Mouse (Mus musculus) gastrocnemius, postnatal 14 days (tissue): Measurements from ENCODE around the gene Srsf6. TPM values are rescaled to one million over a fixed set of nuclear protein-coding genes. Genes with fewer than 3 reads are reported as not detected.
"Not testable (repeated sequence)": the region's sequence is repeated elsewhere in the genome, so short reads cannot be mapped to it uniquely, and the experiment has no call there.

ENCODE experiments used
- DNase-seq: peaks from one replicate; pipeline ENCODE4 v3.0.0; 2021; ENCODE audit warnings: mixed read lengths
- intact Hi-C: fragments of 180-260 bp; cut with DNase I; formaldehyde crosslinking; loops from one replicate; pipeline ENCODE4 v1.15.1; 2025; ENCODE audit warnings: low total_unique reads
- long read RNA-seq, 2 experiments: library from polyadenylated mRNA; stranded (forward); transcript quantifications; one replicate each; pipeline ENCODE4 v2.0.0; 2021
- total RNA-seq, 2 experiments: library from RNA; stranded (reverse); gene quantifications; 2 replicates each; pipeline ENCODE4 v1.2.3; 2021

Gene Srsf6
- total RNA-seq = 10 to 100 TPM; 51.0 to 53.3 TPM
- long read RNA-seq, experiment 1, transcript Srsf6-203 (6 exons, 3,527 nt) = major isoform, 48 of 54 reads
- long read RNA-seq, experiment 1, partial matches to known transcripts = 2 of 54 reads
- long read RNA-seq, experiment 1, other reads (novel, unspliced or antisense) = 0 of 54 reads
- long read RNA-seq, experiment 2, transcript Srsf6-203 (6 exons, 3,527 nt) = major isoform, 35 of 42 reads
- long read RNA-seq, experiment 2, transcript Srsf6-201 (7 exons, 1,666 nt) = minor isoform, 5 of 42 reads
- long read RNA-seq, experiment 2, partial matches to known transcripts = 1 of 42 reads
- long read RNA-seq, experiment 2, other reads (novel, unspliced or antisense) = 1 of 42 reads

DNA sequence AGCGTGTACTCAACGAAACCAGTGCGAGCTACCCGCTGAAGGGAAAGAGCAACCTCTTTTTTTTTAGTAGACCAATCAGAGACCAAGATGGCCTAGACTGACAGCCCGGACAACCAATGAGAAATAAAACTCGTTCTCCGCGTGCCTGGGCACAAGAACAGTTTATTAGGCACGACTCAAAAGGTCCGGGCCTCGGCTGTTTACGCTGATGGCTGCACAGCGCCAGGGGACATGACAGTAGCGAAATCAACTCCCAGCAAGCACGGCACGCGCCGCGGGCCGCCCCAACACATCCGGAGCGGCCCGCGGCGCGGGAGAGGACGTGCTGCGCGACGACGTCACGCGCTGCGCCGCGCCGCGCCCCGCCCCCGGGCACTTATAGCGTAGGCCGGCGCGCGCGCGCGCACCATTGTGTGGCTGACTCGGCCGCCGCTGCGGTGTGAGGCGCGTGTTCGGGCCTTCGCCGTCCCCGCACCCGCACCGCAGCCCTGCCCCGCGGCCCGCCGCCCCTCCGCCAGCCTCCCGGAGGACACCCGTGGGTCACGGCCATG is at the start of gene Srsf6:
Gene Srsf6, plus strand, starts transcription at position 406 of the 551 bp plus-strand sequence.
- intact Hi-C loops = no loop called here
- peak; percentile 89 for DNase-seq

DNA sequence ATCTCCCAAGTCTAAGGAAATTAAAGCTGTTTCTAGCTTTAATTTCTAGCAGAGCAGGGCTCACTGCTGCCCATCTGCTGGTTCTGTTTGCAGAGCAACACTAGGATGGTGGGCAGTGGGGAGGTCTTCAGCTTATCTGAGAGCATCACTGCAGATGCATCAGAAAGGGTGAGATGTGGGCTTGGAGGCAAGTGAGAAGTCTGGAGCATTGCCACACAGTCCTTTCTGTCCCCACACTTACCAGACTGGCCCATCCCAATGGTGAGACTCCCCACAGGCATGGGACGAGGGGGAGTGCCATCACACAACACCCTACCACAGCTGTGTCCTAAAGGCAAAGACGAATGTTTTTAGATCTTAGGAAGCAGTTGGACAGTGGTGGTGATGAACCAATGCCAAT is 47.2 kb upstream of the Srsf6 start:
- DNase-seq = no peak
- intact Hi-C loops = no loop called here

DNA sequence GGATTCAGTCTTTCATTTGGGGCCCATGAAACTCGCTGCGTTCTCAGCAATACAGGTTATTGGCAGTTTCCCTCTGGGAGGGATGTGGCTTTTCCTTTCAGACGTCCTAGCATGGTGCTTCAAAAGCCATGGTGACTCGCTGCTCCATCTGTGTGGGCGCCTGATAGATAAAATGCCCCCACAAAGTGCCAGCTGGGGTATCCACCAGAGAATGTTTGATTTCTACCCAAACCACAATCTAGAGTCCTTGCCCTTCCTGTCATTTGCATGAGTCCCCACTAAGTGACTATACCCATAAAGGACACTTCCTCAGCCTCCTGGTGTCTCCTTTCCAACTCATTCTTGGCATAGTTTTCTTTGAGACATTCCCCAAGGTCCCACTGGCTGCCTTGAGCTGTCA is 44.2 kb upstream of the Srsf6 start:
- intact Hi-C loops = no loop called here
- no peak for DNase-seq

DNA sequence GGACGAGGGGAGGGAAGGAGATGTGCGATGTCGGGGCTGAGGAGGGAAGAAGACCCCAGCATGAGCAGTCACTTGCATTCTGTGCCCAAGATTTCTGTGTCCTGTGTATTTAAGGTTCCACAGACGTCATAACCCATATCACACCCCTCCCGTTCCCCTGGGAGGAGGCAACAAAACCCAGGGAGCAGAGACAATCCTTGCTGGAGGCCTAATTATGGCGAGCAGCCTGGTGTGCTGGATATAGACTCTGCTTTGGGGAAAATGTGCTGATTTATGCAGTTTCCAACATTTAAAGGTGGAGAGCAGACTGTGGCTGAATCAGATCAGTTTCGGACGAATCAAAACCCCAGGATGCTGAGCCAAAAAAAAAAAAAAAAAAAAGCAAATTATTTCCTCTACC is 42.7 kb upstream of the Srsf6 start:
- DNase-seq = no peak
- intact Hi-C loops = no loop called here

DNA sequence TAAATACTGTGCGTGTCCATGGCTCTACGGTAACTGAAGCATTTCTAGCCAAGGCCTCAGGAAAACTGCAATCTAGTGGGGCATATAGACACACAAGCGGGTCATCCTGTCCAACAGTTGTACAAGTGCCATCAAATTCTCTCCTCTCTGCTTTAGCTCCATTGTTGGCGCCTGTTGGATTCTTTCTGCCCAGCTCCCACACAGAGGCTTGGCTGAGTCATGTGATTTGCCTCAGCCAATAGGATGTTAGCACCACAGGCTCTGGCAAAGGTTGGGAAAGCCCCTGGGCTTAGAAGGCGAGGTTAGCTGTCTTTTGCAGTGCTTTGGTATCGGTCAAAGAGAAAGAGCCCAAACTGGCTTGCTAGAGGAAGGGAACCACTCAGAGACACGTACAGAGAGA is 42.1 kb upstream of the Srsf6 start:
- intact Hi-C loops = no loop called here

DNA sequence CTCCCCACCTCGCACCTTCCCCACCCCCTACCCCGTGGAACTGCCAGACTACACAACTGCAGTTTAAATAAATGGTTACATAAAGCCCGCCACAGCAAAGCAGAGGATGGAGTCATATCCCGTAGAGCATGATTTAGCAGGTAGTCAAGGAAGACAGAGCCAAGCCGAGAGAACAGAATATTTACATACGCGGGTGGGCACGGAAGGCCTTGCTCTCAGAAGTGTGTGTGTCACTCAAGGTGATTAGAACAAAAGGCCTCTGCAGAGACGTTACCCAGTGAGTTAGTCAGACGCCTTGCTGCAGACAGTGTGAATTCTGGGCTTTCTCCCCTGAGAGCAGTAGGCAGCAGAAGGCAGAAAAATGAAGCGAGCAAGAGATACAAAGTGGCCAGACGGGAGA is 41.6 kb upstream of the Srsf6 start:
- intact Hi-C loops = no loop called here
- DNase-seq = no peak

More for the DNA sequence above, 42.1 kb upstream of the Srsf6 start:
- DNase-seq = no peak

DNA sequence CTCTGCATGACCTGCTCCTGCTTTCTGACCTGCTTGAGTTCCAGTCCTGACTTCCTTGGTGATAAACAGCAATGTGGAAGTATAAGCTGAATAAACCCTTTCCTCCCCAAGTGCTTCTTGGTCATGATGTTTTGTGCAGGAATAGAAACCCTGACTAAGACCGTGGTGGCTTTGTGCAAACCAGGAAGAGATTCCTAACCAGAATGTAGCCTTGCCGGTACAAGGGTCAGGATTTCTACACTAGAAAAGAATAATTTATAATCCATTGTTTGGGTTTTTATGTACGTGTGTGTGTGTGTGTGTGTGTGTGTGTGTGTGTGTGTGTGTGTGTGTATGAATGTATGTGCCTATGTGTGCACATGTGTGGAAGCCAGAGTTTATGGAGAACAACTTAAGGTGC is 38.3 kb upstream of the Srsf6 start:
- DNase-seq, intact Hi-C loops: not testable (repeated sequence)

DNA sequence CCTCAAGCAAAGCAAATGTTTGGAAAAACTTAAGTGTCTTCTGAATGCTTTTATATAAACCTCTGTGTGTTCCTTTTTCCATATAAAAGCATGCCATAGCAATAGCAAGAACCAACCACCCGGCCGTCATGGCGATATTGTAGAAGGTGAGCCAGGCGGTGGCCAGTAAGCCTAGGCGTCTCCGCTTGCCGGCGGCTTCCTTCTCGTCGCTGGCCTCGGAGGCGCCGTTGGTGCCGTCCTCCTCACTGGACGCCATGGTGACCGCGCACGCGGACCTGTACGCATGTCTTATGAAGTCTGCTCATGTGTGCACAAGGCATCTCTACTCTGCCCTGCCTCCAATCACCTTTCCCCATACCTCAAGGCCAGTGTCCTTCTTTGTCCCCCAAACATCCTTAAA is 32.1 kb upstream of the Srsf6 start:
- DNase-seq, intact Hi-C loops: not testable (repeated sequence)

DNA sequence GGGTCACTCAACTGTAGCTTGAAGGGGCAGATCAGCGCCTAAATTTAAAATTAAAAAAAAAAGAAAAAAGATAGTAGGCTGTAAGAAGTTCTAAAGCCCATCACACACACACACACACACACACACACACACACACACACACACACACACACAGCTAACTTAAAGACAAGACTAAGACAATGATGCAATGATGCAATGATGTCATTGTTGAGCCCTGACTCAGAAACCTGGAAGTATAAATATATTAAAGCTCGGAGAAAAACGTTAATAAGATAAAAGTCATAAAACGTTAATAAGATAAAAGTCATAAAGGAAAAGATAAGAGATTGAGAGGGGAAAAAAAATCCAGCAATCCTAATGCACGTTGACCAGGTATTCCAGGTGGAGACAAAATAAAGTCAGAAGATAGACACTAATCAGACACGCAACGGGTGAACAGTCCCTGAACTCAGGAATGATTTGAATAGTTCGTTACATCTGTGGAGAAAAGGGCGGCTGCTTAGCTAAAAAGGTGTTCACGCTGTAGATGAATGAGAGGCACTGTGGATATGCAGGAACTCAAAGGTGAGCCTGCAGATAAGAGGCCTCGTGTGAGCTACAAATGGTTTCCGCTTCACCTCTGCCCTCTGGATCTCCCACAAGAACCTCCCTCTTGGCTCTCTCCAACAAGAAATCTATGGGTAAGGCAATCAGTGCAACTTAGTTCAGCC is 31.3 kb upstream of the Srsf6 start:
- DNase-seq = no peak
- intact Hi-C loops = no loop called here

DNA sequence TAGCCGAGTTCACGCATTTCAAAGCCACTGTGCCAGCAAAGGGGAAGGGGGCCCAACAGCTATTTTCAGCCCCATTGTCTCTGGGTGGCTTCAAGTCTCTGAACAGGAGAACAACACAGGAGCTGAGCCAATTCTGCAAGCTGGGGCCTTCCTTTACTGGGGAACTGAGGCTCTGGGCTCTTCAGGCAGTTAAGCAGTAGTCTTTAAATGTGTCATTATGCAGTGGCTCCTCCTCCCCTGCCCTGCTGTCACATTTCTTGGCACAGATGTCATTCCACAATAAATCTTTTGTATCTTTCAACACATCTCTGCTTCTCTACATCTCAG is 30.8 kb upstream of the Srsf6 start:
- intact Hi-C loops = no loop called here
- no peak for DNase-seq

DNA sequence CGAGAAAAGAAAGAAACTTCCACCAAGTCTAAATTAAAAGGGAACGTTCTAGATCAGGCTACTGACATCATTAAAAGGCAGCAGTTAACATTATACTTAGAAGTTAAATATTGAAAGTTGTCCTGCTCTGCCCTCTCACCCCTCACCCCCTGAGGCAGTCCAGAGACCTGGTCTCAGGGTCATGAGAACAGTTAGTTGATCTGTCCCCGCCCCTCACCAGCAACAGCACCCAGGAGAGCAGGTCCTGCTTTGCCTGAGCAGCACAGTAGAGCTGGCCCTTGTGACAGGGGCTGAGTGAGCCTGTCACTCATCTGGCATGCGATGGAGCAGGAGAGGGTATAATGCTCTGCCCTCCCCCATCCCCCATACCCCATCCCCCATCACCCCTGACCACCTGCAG is 25.4 kb upstream of the Srsf6 start:
- intact Hi-C loops = no loop called here
- no peak for DNase-seq

DNA sequence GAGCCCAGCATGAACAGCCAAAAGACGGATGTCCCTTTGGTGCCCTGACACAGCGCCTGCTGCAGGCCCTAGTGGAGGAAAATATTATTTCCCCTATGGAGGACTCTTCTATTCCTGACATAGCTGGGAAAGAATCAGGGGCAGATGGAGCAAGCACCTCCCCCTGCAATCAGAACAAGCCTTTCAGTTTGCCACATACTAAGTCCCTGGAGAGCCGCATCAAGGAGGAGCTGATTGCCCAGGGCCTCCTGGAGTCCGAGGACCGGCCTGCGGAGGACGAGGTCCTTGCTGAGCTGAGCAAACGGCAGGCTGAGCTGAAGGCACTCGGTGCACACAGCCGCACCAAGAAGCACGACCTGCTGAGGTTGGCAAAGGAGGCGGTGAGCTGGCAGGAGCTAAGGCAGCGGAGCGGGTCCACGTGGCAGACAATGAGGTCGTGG is 23.3 kb upstream of the Srsf6 start:
- intact Hi-C loops = no loop called here

DNA sequence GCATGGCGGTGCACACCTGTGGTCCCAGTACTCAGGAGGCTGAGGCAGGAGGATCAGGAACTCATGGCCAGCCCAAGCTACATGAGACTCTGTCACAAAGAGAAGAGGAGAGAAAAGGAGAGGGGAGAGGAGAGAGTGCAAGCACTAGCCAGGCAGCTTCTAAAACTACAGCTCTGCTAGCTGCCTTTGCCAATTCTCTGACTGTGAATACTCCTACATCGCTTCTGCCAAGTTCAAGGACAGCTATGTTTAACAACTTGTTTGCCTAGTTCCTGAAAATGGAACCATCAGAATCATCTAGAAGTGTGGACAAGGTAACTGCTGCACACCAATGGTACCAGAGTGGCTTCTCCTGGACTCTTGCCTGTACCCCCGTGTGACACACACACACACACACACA is 17.3 kb upstream of the Srsf6 start:
- no peak for DNase-seq
- intact Hi-C loops = no loop called here

More for the DNA sequence above, 23.3 kb upstream of the Srsf6 start:
- no peak for DNase-seq

DNA sequence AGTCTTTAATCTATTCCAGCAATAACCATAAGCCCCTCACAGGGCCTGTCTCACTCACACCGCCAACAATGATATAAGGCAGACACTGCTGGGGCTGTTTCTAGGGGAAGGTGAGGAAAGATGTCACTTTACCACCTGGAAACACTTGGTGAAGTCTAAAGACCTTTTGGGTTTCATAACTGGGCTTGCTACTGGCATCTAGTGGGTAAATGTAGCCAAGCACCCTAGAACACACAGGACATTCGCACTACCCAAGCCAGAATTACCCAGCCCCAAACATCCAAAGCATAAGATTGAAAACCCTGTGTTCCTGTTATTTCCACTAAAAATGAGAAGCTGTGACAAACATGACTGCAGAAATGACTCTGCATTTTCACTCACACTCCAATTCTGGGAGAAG is 16.8 kb upstream of the Srsf6 start:
- intact Hi-C loops = no loop called here
- no peak for DNase-seq

DNA sequence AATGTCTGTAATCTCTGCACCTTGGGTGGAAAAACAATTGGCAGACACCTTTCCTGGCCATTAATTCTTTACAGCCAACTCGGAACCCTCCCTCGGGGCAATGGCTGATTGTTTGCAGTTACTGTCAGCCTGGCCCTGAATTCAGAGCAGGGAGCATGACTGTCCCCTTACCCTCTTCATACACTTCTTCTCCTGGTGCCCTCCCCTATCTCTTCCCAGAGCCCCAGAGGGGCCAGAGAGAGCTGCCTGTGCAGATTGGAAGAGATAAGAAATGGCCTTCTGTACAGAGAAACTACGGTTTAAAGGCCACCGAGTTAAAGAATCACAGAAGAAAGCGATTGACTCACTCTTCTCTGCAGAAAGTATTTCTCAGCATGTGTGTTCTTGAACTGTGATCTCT is 11.4 kb upstream of the Srsf6 start:
- intact Hi-C loops = loop anchor here (5.0 to 10.0 kb wide), 2 partner anchors 77 to 415 kb away; no protein-coding TSS in a partner anchor
- no peak for DNase-seq

DNA sequence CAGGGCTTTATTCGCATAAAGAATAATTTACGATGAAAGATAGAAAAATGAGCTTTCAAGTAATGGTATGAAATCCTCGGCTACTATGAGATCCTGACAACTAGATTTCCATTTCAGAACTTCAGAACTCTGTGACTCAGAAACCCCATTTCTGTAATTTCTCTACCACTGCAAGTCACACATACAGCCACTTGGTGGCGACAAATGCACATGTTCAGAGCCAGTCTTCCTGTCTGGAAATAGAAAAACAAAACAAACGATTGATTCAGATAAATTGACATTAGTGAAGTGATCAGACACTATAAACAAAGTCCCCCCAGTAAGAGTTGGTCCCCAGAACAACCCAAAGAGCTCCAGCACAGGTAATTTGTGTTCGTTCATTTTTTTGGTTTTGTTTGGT is 9.1 kb upstream of the Srsf6 start:
- DNase-seq = no peak
- intact Hi-C loops = loop anchor here (5.0 to 10.0 kb wide), 2 partner anchors 75 to 413 kb away; no protein-coding TSS in a partner anchor

DNA sequence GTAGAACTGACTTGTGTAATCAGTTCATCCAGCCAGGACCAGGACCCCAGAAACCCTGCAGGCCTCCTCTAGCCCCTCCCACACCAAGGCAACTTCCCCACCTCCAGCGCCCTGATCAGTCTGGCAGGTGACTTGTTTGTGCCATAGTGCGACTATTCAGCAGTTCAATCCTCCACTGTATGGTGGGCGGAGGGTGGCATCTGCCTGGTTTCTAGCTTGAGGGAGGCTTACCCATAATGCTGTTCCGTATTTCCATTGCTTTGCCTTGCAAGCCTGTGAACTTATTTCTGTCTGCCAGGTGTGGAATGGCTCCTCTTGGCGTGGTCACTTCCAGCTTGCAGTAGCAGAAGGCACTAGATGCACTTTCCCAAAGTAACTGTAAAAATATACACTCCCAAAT is 8.5 kb upstream of the Srsf6 start:
- no peak for DNase-seq
- intact Hi-C loops = loop anchor here (5.0 to 10.0 kb wide), 2 partner anchors 74 to 412 kb away; no protein-coding TSS in a partner anchor

DNA sequence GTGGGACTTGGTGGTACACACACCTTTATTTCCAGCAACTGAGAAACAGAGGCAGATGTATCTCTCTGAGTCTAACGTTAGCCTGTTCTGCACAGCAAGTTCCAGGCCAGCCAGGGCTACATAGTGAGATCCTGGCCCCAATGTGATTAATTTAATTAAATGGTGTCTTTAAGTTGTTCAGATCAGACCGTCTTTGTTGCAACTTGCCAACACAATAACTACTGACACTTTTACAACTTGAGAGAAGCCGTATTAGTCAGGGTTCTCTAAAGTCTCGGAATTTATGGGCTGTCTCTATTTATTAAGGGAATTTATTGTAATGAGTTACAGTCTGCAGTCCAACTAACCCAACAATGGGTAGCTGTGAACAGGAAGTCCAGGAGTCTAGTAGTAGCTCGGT is 7.2 kb upstream of the Srsf6 start:
- no peak for DNase-seq
- intact Hi-C loops = loop anchor here (5.0 to 10.0 kb wide), 2 partner anchors 73 to 411 kb away; no protein-coding TSS in a partner anchor

DNA sequence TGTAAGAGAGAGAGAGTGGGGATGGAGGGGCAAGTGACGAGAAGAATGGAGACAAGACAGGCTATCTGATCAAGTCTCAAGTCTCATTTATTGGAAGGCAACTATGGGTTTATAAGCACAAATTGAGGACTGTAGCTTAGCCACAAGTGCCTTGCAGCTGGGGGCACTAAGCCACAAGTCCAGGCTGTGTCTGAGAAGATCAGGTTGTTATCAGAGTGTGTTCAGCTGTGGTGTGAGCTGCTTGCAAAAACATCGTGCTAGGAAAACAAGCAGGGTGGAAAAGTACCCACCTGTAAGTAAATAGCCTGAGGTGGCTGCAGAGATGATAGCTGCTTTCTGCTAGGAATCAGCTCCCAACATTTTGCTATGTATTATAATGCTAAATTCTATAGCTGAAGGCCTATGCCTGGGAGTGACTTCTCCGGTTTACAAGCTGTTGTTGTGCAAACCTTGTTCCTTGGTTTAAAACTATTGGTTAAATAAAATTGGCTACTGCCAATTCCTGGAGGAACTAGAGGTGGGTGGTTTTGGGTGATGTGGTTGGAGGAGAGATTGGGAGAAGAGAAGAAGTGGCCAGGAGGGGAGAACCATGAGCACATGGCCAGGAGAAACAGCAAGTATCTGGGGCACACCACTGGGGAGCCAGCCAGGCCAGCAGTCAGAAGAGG is 3.3 kb upstream of the Srsf6 start:
- intact Hi-C loops = loop anchor here (10.0 kb wide), 1 partner anchor 407 kb away; no protein-coding TSS in a partner anchor
- no peak for DNase-seq

DNA sequence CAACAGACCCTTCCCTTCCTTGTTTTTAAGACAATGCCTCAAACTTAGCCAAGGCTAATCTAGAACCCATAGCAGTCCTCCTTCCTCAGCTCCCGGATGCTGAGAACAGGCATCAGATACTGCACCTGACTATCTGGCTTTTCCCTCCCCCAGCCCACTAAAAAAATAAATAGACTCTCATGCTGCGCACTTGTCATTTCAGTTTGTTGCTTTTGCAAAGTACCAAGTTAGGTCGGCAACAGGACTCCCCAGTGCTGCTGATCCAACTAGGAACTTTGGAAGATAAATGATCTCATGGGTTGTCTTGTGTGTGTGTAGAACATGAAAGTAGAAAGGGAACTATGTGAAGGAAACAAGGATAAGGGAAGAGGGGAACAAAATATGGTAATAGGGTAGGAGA is 1.6 kb upstream of the Srsf6 start:
- no peak for DNase-seq
- intact Hi-C loops = loop anchor here (10.0 kb wide), 1 partner anchor 405 kb away; no protein-coding TSS in a partner anchor
